Mouse (Mus musculus): Measurements from ENCODE around the gene Hpcal1.

Hpcal1 gene

GRCm38 (mm10) chr12:17686116-17686515 lies 4.5 kb upstream of the Hpcal1 start:
- in situ Hi-C loops (cut with MboI): loop anchor here (5.0 to 10.0 kb wide), 2 partner anchors 134 to 321 kb away; no protein-coding TSS in a partner anchor

- in situ Hi-C loops (cut with MboI): loop anchor here (5.0 to 10.0 kb wide), 2 partner anchors 137 to 324 kb away; no protein-coding TSS in a partner anchor
Observed at GRCm38 (mm10) chr12:17688913-17689312, 1.7 kb upstream of the Hpcal1 start.

DNA sequence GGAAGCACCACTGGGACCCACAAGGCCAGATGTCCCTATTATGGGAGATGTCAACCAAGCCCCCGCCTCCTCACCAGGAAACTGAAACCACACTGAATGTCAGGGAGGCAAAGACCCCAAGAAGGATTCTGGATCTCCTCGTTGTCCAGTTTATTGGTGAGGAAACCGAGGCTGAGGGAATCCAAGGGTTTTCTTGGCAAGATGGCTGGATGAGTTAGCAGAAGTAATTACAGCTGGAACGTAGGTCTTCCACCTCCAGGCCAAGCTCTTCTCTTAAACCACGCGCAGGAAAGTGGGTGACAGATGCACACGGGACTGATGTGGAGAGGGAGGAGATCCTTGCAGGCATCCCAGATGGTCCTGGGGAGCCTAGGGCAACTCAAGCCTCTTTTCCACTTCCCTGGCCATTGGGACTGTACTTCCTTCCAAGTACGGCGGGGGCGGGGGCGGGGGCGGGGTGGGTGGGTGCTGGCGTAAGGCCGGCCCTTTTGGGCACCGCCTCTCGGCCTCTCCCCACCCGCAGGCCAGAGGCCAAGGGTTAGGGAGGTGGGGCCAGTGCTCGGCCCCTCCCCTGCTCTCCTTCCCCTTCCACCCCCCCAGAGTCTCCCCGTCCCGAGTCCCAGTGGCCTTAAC lies 609 bp upstream of the Hpcal1 start:
- in situ Hi-C loops (cut with MboI): loop anchor here (5.0 to 10.0 kb wide), 2 partner anchors 138 to 325 kb away; no protein-coding TSS in a partner anchor

- in situ Hi-C loops (cut with MboI): no loop called here
Observed at GRCm38 (mm10) chr12:17691320-17691876, 742 bp downstream of the Hpcal1 start.

- in situ Hi-C loops (cut with MboI): no loop called here
Observed at GRCm38 (mm10) chr12:17691891-17692321, 1.2 kb downstream of the Hpcal1 start.

DNA sequence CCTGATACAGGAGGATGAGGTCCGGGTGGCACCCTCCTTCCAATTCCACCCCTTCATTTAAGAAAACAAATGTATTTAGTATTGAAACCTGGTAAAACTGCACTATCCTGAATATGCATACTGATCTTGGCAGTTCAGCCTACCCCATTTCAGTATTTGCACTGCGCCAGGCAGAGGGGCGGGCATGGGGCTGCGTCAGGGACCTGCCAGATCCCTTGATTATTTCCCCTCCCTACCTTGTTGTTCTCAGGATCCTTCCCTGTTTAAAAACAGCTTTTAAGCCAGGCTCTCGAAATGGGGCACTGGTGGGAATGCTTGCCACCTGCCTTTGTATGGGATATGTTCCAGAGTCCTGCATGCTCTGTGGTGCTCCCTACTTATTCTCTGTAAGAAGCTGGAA lies 1.7 kb downstream of the Hpcal1 start:
- in situ Hi-C loops (cut with MboI): no loop called here

GRCm38 (mm10) chr12:17692953-17693352 lies 2.3 kb downstream of the Hpcal1 start:
- in situ Hi-C loops (cut with MboI): no loop called here

- in situ Hi-C loops (cut with MboI): no loop called here
Observed at GRCm38 (mm10) chr12:17694589-17695115, 4.0 kb downstream of the Hpcal1 start.

GRCm38 (mm10) chr12:17696395-17696794 lies 5.7 kb downstream of the Hpcal1 start:
- in situ Hi-C loops (cut with MboI): no loop called here

DNA sequence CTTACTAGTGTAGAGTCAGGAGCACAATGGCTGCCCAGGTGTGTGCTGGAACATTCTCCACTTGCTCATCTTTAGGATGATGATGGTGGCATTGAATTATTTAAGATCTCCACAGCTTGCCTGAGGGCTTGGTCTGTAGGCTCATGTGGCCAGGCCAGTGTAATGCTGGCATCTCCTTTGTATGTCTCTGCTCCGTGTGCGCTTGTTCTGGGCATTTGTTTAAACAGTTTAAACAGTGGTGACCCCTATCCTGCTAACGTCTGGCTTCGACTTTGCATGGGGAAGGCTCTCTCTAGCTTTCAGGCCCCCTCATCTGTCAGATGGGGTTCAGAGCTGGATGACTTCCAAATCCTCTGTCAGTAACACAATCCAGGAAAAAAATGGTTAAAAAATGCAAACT lies 8.3 kb downstream of the Hpcal1 start:
- in situ Hi-C loops (cut with MboI): no loop called here

DNA sequence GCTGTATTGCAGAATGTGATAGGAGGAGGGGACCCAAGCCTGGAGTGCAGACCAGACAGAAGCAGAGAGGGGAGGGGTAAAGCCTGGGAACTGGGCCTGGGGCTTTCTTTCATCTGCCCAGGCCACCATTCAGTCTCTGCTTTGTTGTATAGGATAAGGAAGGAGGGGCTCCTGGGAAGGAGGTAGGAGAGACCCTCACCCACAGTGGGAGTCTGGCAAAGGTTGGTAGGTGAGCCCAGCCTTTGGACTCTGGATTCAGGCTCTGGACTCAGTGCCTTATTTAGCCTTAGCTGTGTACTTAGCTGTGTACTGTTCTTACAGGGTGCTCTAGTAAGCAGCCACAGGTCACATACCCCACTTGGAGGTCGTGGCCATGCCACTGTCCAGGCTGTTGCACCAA lies 8.8 kb downstream of the Hpcal1 start:
- in situ Hi-C loops (cut with MboI): no loop called here

- in situ Hi-C loops (cut with MboI): no loop called here
Observed at GRCm38 (mm10) chr12:17701131-17701720, 10.6 kb downstream of the Hpcal1 start.

- in situ Hi-C loops (cut with MboI): no loop called here
Observed at GRCm38 (mm10) chr12:17701795-17702194, 11.1 kb downstream of the Hpcal1 start.

- in situ Hi-C loops (cut with MboI): no loop called here
Observed at GRCm38 (mm10) chr12:17702257-17702943, 11.7 kb downstream of the Hpcal1 start.

DNA sequence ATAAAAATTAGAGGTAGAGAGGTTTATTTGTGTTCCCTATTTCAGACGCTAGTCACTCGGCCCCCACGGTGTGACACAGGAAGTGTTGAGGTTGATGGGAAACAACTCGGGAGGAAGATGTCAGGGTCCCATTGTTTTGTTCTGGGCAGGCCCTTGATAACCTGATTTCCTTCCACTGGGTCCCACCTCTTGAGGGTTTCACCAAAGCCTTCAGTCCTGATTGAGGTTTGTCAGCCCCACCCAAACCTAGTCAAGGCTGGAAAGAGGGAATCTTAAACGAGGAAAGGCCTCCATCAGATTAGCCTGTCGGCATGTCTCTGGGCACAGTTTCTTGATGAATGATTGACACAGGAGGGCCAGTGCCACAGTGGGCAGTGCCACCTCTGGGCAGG lies 12.3 kb downstream of the Hpcal1 start:
- in situ Hi-C loops (cut with MboI): no loop called here

DNA sequence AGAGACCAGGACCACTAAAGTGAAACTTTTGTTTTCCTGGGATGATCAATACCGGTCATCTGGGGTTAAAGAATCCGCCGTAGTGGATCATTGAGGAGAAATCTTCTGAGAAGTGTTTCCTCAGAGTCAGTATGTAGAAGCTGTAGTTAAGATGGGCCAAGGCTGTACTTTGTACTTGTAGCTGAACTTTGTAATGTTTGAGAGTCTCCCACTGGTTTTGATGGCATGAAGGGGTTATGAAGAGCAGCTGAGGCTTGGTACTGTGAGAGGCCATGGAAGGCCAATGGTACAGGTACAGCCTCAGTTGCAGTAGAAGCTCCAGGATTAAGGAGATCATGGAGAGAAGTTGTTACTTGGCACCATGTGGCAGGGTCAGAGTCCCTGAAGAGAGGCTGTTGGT lies 13.2 kb downstream of the Hpcal1 start:
- in situ Hi-C loops (cut with MboI): no loop called here

- in situ Hi-C loops (cut with MboI): no loop called here
Observed at GRCm38 (mm10) chr12:17707472-17707871, 16.8 kb downstream of the Hpcal1 start.

DNA sequence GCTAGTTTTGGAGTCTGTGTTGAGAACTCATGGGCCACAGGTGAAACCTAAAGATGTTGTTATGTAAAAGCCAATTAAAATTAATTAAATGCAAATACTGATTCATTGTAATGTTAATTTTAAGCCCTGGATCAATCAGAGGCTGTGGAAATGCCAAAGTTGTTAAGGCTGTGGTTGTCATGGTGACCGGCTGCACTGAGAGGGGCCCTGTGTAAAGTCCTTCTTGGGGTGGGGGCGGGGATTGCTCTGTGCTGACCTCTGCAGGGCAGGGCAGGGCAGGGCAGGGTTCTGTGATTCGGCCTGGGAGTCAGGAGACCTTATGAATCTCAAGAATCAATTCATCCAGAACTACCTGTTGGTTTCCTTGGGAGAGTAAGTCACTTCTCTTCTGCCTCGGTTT lies 18.8 kb downstream of the Hpcal1 start:
- in situ Hi-C loops (cut with MboI): no loop called here

DNA sequence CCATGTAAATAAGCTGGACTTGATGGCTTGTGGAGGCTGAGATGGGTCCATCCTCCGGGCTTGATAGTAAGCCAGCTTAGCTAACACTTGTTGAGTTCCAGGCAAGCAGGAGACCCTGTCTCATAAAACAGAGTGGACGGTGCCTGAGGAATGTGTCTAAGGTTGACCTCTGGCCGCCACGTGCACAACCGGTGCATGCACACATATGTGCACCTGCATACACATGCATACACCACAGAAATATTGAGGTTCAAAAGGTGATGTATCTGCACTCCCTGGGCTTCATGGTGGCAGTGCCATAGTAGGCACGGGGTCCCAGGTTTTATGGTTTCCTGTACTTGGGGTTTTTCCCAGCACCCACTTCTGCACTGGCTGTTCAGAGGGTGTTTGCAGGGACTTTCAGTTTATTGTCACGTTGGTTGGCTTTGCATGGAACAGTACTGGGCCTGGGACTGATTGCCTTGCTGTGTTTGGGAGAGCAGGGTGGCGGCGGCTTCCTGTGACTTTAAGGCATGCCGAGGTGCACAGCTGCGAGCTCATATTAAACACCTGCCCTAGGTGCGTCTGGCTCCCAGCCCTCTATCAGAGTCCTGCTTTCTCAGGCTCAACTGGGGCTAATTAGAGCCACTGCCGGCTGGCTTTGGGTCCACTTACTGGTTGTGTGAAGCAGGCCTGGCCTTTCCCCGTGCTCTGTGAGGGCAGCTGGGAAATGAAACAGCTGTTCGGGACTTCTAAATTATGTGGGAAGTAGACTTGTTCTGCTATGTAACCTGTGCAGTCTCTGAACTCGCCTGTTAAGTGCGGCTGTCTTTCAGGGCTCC lies 19.5 kb downstream of the Hpcal1 start:
- in situ Hi-C loops (cut with MboI): no loop called here

GRCm38 (mm10) chr12:17710747-17711092 lies 20.1 kb downstream of the Hpcal1 start:
- in situ Hi-C loops (cut with MboI): no loop called here

DNA sequence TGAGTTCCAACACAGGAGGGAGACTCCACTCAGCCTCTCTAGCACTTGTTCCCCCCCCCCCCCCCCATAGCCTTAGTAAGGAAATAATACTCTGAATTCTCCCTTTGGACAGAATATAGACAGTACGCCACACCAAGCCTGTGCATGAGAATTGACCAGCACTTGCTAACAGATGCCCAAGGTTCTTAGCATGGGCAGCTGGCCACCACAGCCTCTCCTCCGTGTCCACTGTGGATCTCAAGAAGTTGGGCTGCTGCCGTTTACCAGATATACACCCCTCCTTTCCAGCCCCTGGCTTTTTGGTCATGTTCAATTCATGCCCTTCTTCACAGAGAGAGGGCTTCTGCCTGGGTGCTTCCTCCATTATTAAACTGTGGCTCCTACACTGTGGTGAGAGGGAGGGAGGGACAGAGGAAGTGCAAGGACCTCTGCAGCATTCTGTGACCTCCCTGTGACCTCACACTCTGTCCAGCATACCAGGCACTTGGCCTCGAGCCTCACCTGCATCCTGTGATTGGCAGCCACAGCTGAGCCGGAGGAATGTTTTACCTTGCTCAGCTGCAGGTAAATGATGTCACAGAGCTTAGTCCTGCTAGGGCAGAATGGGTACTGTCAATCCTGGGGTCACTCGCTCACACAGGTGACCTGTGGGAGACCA lies 21.2 kb downstream of the Hpcal1 start:
- in situ Hi-C loops (cut with MboI): no loop called here
